Mouse (Mus musculus): ENCODE results near the gene Bpifb4.

Bpifb4 gene

GRCm38 (mm10) chr2:154005734-154006133, 67.7 kb downstream of the Bpifb4 start:
- DNase-seq, result no peak

GRCm38 (mm10) chr2:154006331-154006730, 68.3 kb downstream of the Bpifb4 start:
- DNase-seq, result no peak

GRCm38 (mm10) chr2:154007381-154007780, 69.4 kb downstream of the Bpifb4 start:
- DNase-seq, result no peak

DNA sequence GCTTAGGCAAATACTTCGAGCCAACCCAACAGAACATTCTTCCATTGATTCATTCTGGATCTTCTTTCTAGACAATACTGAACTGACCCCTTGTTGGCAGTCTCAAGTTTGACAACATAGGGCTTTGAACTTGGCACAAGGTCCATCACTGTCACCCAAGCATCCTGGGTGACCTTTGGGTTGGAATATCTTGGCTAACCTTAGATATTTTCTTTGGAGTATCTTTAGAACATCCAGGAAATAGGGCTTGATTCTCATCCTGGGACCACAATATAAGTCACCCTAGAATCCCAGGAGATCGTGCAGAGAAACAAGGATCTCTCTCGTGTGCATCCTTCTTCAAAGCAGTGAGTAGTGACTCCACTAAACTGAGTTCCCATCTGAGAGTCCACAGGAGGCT, 70.0 kb downstream of the Bpifb4 start, which contains the start of gene Bpifa2:
Gene Bpifa2 (plus strand): TSS at position 301 of the 400 bp plus-strand sequence.
- DNase-seq, result no peak
